Mouse (Mus musculus) liver, embryonic 14.5 days (tissue): ENCODE results near the gene Olfr1104.

ENCODE experiments used
- CTCF ChIP-seq: IDR thresholded peaks from 2 replicates; pipeline ENCODE4 v1.5.1; 2016; ENCODE audit warnings: antibody characterized with exemption, low read depth, control low read depth
- EP300 ChIP-seq: IDR thresholded peaks from 2 replicates; pipeline ENCODE4 v1.6.1; 2016; ENCODE audit warnings: antibody characterized with exemption, low read depth

- TF ChIP-seq EP300: no peak
- no peak for TF ChIP-seq CTCF
Measured at GRCm38 (mm10) chr2:86998098-86998497, 28.8 kb downstream of the Olfr1104 start, which contains the start of gene Olfr1102.
